Mouse (Mus musculus): ENCODE data around the gene Trappc3l. TPM values are rescaled to one million over a fixed set of nuclear protein-coding genes. Genes with fewer than 3 reads are reported as not detected.
A peak's percentile ranks its signal among the peaks of the same experiment; 100 is the strongest.

Gene Trappc3l
- total RNA-seq, 2 experiments from 2014 or later = 0.39 TPM; not detected in 1

GRCm38 (mm10) chr10:34151827-34152226, 114.4 kb downstream of the Trappc3l start:
- no peak for DNase-seq (ENCODE audit: low spot score in 2 of 2)
- no peak overlapping the region for H3K27ac ChIP-seq
- TF ChIP-seq CTCF (conservative IDR thresholded peaks at IDR 0.05) = peak; percentile 65
- H3K4me3 ChIP-seq = no peak overlapping the region

- Histone ChIP-seq H3K4me3 (no peak overlapping the region), H3K27ac (no peak overlapping the region)
- DNase-seq (ENCODE audit: low spot score in 2 of 2) = no peak
- TF ChIP-seq CTCF (conservative IDR thresholded peaks at IDR 0.05) = no peak
These were observed 118.6 kb downstream of the Trappc3l start for GRCm38 (mm10) chr10:34155796-34156554.

Other genes with a start within 250 kb of the Trappc3l start
- not detected for gene Sult3a1, start 179.9 kb upstream of the Trappc3l start, total RNA-seq (2021)
- 1 to 10 TPM; 5.6 to 5.8 TPM for gene Rsph4a, start 132.5 kb upstream of the Trappc3l start, total RNA-seq (2021)
- gene Zup1, start 86.3 kb upstream of the Trappc3l start, total RNA-seq (2021) = 10 to 100 TPM; 17.1 to 19.5 TPM
- gene Rwdd1, start 18.0 kb upstream of the Trappc3l start, total RNA-seq (2021) = 100 to 1,000 TPM in 1 of 2 experiments, 10 to 100 TPM in 1; 94.7 to 112 TPM
- not detected for gene Calhm4, start 6.7 kb downstream of the Trappc3l start, total RNA-seq (2021)
- gene Calhm5, start 58.9 kb downstream of the Trappc3l start, total RNA-seq (2021) = 1 to 10 TPM; 3.9 to 4.7 TPM
- gene Calhm6, start 90.4 kb downstream of the Trappc3l start, total RNA-seq (2021) = under 1 TPM; 0.44 to 0.56 TPM
- gene Dse, start 170.1 kb downstream of the Trappc3l start, total RNA-seq (2021) = 1 to 10 TPM; 6.2 to 7.3 TPM
- 100 to 1,000 TPM; 163 to 172 TPM for gene Tspyl1, start 244.6 kb downstream of the Trappc3l start, total RNA-seq (2021)

Measured in layer of hippocampus, adult 2 months (tissue).